Mouse (Mus musculus) liver, embryonic 11.5 days (tissue): Measurements from ENCODE around the gene Bub3. TPM values are rescaled to one million over a fixed set of nuclear protein-coding genes. Genes with fewer than 3 reads are reported as not detected.

Source experiments
- polyA plus RNA-seq: library from polyadenylated mRNA; unstranded; fragments of >200 nt; fragmentation: Nextera tagmentation; extraction: Ambion mirVana; gene quantifications from 2 replicates; pipeline ENCODE4 v1.2.1, GENCODE M21; 2014

The Bub3 gene
- polyA plus RNA-seq, 1 experiment from 2014 or later, result 192 TPM

Other genes with a start within 250 kb of the Bub3 start
- gene Cuzd1, start 237.9 kb upstream of the Bub3 start, polyA plus RNA-seq, result not detected in 2 replicates
- 0.38 TPM in 1 of 2 replicates, not detected in the other for gene Fam24b, start 230.7 kb upstream of the Bub3 start, polyA plus RNA-seq
- not detected in 2 replicates for gene Fam24a, start 226.4 kb upstream of the Bub3 start, polyA plus RNA-seq
- 19.2 and 27.1 TPM in 2 replicates for gene 2310057M21Rik, start 197.5 kb upstream of the Bub3 start, polyA plus RNA-seq
- 48.8 and 55.9 TPM in 2 replicates for gene Pstk, start 189.1 kb upstream of the Bub3 start, polyA plus RNA-seq
- 20.6 and 21.1 TPM in 2 replicates for gene Ikzf5, start 149.7 kb upstream of the Bub3 start, polyA plus RNA-seq
- 50.8 and 54.8 TPM in 2 replicates for gene Acadsb, start 149.6 kb upstream of the Bub3 start, polyA plus RNA-seq
- not detected in 2 replicates for gene Hmx3, start 17.4 kb upstream of the Bub3 start, polyA plus RNA-seq
- gene Hmx2, start 11.4 kb upstream of the Bub3 start, polyA plus RNA-seq, result not detected in 2 replicates